Mouse (Mus musculus) stomach, embryonic 14.5 days (tissue): ENCODE results near the gene Stxbp3. TPM values are rescaled to one million over a fixed set of nuclear protein-coding genes. Genes with fewer than 3 reads are reported as not detected.

Experiments
- ATAC-seq: fragments of 200-750 bp; cut with Nextera tagmentation; 2 replicates; pipeline ENCODE4 v1.8.0; 2017; ENCODE audit warnings: low read depth, moderate TSS enrichment; ENCODE audit not compliant: insufficient number of reproducible peaks, insufficient read depth, low FRiP score
- H3K27ac ChIP-seq: fragments of 300-500 bp; sonication (generic); 2 replicates; pipeline ENCODE4 v1.5.1; 2014; ENCODE audit warnings: mild to moderate bottlenecking, low read length, moderate library complexity, mixed read lengths
- H3K27me3 ChIP-seq: fragments of 300-500 bp; sonication (generic); 2 replicates; pipeline ENCODE4 v1.6.1; 2014; ENCODE audit warnings: low read length, control low read depth, mixed read lengths; ENCODE audit not compliant: control insufficient read depth, insufficient read depth
- H3K36me3 ChIP-seq: fragments of 300-500 bp; sonication (generic); 2 replicates; pipeline ENCODE4 v1.6.1; 2014; ENCODE audit warnings: mild to moderate bottlenecking, control low read depth, low read length, moderate library complexity, mixed read lengths; ENCODE audit not compliant: control insufficient read depth, insufficient read depth
- H3K4me1 ChIP-seq: fragments of 300-500 bp; sonication (generic); 2 replicates; pipeline ENCODE4 v1.6.1; 2014; ENCODE audit warnings: low read length, control low read depth, mixed read lengths; ENCODE audit not compliant: control insufficient read depth, insufficient read depth
- H3K4me2 ChIP-seq: fragments of 300-500 bp; sonication (generic); replicated peaks from 2 replicates; pipeline ENCODE4 v1.6.1; 2014; ENCODE audit warnings: low read depth, low read length, control low read depth
- H3K4me3 ChIP-seq: fragments of 300-500 bp; sonication (generic); 2 replicates; pipeline ENCODE4 v1.5.1; 2014; ENCODE audit warnings: low read depth, low read length, control low read depth
- H3K9ac ChIP-seq: fragments of 300-500 bp; sonication (generic); replicated peaks from 2 replicates; pipeline ENCODE4 v1.6.1; 2014; ENCODE audit warnings: low read depth, mild to moderate bottlenecking, control low read depth, low read length, moderate library complexity, mixed read lengths
- H3K9me3 ChIP-seq: fragments of 300-500 bp; sonication (generic); 2 replicates; pipeline ENCODE4 v1.6.1; 2016; ENCODE audit warnings: low read depth, low read length, control low read depth; ENCODE audit not compliant: control insufficient read depth
- WGBS: fragments of 180-500 bp; shearing (Covaris S2); extraction: QIAGEN DNeasy Blood & Tissue Kit; methylation state at CpG from one replicate; pipeline ENCODE4 v1.1.7; 2014; 5-methylcytosine and 5-hydroxymethylcytosine counted together
- polyA plus RNA-seq: library from polyadenylated mRNA; unstranded; fragments of >200 nt; fragmentation: Nextera tagmentation; extraction: Ambion mirVana; gene quantifications from 2 replicates; pipeline ENCODE4 v1.2.1, GENCODE M21; 2014

The Stxbp3 gene
- polyA plus RNA-seq, 1 experiment from 2014 or later = 43.6 TPM

DNA sequence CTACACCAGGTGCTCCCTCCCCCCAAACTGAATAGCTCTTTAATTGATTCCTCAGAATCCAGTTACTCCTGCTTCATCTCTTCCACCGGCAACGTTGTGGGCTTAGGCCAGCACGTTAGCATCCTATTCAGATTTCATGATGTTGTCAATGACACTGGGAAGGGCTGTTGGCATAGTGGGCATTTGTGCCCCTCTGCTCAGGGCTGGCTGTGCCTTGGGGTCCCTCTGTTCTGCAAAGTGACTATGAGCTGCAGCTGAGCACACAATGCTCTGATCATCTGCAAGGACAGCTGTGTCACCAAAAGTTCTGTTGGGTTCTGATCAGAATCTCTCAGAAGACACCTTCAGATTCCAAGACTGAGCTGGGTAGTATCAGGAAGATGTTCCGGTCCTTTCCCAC lies 96.3 kb downstream of the Stxbp3 start:
- Histone ChIP-seq H3K9me3 (no peaks in the 10 kb centered on the region), H3K4me2 (no peak overlapping the region), H3K27me3 (no peaks in the 10 kb centered on the region), H3K4me1 (no peaks in the 10 kb centered on the region), H3K9ac (no peak overlapping the region), H3K36me3 (no peaks in the 10 kb centered on the region), H3K27ac (no peak overlapping the region), H3K4me3 (no peak overlapping the region)
- WGBS = 79% methylated on average over 4 of the region's 4 CpGs
- ATAC-seq = no peak

Other genes with a start within 250 kb of the Stxbp3 start
- gene Wdr47, start 249.2 kb downstream of the Stxbp3 start, polyA plus RNA-seq = 14.0 and 15.3 TPM in 2 replicates
- 83.0 and 87.1 TPM in 2 replicates for gene Clcc1, start 186.6 kb downstream of the Stxbp3 start, polyA plus RNA-seq
- gene Gpsm2, start 118.2 kb downstream of the Stxbp3 start, polyA plus RNA-seq = 58.5 and 63.4 TPM in 2 replicates
- 0.24 and 0.41 TPM in 2 replicates for gene Aknad1, start 100.9 kb downstream of the Stxbp3 start, polyA plus RNA-seq
- not detected in 2 replicates for gene Fndc7, start 49.5 kb upstream of the Stxbp3 start, polyA plus RNA-seq
- 73.7 and 77.1 TPM in 2 replicates for gene Prpf38b, start 71.2 kb upstream of the Stxbp3 start, polyA plus RNA-seq
- gene Henmt1, start 99.3 kb upstream of the Stxbp3 start, polyA plus RNA-seq = 0.43 and 0.78 TPM in 2 replicates
- not detected in 2 replicates for gene Gm9857, start 99.9 kb upstream of the Stxbp3 start, polyA plus RNA-seq
- 18.0 and 19.5 TPM in 2 replicates for gene Fam102b, start 187.1 kb upstream of the Stxbp3 start, polyA plus RNA-seq
- not detected in 2 replicates for gene Slc25a54, start 239.9 kb upstream of the Stxbp3 start, polyA plus RNA-seq